Mouse (Mus musculus) adrenal gland (tissue): ENCODE measurements around the gene Rab4b.

ENCODE experiments used
- intact Hi-C: fragments of 180-260 bp; cut with DNase I; formaldehyde crosslinking; loops from one replicate; pipeline ENCODE4 v1.15.1; 2025

Rab4b gene

GRCm38 (mm10) chr7:27189271-27189931 lies 10.7 kb upstream of the Rab4b start:
- intact Hi-C loops = no loop called here

- intact Hi-C loops = no loop called here
Measured at GRCm38 (mm10) chr7:27185986-27186385, 7.3 kb upstream of the Rab4b start.

GRCm38 (mm10) chr7:27184964-27185363 lies 6.3 kb upstream of the Rab4b start:
- intact Hi-C loops = no loop called here

DNA sequence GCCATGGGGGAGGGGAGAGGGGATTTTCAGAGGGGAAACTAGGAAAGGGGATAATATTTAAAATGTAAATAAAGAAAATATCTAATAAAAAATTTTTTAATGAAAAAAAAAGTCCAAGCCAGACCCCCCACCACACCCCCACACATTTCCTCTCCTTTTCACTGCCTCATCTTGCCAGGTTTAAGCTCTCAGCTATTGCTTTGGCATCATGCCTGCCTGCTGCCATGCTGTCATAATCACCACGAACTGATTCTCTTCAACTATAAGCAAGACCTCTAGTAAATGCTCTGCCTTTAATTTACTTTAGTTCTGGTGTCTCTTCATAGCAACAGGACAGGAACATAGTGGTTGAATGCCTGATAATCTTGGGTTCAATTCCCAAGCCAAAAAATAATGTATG lies 3.8 kb upstream of the Rab4b start:
- intact Hi-C loops = no loop called here

DNA sequence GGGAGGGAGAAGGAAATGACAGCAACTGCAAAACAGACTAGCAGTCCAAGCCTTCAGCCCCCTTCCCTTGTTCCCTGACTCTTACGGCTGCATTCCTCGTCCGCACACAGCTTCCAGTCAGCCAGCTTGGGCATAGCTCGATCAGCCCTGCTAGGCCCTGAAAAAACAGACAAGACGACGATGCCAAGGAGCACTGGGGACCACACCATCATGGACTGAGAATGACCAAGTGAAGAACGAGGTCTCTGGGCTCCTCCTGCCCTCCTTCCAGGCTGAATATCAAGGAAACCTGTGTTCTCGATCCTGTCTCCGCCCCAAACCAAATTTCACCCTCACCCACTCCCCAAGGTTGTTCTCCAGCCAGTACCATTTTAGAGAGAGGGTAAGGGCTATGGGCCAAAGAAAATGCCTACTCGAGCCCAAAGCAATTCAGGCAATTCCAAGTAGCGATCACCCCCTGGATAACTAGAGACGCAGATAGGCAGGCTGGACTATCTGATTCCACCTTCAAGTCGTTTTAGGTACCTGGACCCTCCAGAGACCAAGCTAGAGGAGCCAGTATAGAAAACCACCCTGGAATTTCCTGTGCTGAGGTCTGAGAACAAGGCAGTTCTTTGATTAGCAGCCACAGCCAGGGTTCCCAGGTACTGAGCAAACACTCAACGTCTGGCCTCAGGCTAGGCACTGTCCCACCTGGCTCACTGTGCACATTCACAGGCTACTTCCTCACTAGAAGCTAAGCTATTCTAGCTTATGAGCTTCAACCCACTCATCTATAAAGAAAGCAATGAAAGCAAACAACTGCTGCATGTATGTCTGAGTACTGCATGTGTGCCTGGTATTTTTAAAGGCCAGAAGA lies 2.4 kb upstream of the Rab4b start, which contains the start of the genes Gm21983 and Mia:
Gene Gm21983, minus strand, starts transcription at position 250 of the 859 bp plus-strand sequence.
Gene Mia, minus strand, starts transcription at position 321 of the 859 bp plus-strand sequence.
- intact Hi-C loops = no loop called here

- intact Hi-C loops = no loop called here
Measured at GRCm38 (mm10) chr7:27180036-27180435, 1.3 kb upstream of the Rab4b start.

- intact Hi-C loops = loop anchor here (2.0 kb wide), 1 partner anchor 15 kb away; the partner anchor contains the start of gene BC024978
Measured at GRCm38 (mm10) chr7:27179217-27179918, 672 bp upstream of the Rab4b start.

- intact Hi-C loops = loop anchor here (2.0 kb wide), 1 partner anchor 17 kb away; the partner anchor contains the start of gene BC024978
Measured at GRCm38 (mm10) chr7:27177942-27178323, 763 bp downstream of the Rab4b start.

GRCm38 (mm10) chr7:27174896-27175295 lies 3.8 kb downstream of the Rab4b start:
- intact Hi-C loops = no loop called here

- intact Hi-C loops = no loop called here
Measured at GRCm38 (mm10) chr7:27174496-27174895, 4.2 kb downstream of the Rab4b start.

DNA sequence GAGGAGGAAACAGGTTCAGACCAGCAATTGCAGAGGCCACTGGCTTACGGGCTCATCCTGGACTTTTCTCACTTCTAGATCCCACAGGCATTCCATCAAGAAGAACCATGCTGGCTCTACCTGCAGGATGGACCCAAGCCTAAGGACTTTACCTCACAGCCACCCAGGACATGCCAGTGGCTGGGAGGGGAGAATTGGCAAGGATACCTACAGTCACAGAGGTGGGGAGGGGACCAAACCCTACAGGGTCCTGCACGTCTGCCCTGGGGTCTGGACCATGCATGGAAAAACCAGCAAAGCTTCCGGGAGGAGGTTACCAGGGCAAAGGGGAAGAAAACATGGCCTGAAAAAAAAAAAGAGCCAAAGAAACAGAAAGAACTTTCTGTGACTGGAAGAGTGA lies 7.7 kb downstream of the Rab4b start:
- intact Hi-C loops = no loop called here

GRCm38 (mm10) chr7:27168371-27168770 lies 10.3 kb downstream of the Rab4b start:
- intact Hi-C loops = loop anchor here (5.0 kb wide), 1 partner anchor 59 kb away; the partner anchor contains the start of gene Itpkc

DNA sequence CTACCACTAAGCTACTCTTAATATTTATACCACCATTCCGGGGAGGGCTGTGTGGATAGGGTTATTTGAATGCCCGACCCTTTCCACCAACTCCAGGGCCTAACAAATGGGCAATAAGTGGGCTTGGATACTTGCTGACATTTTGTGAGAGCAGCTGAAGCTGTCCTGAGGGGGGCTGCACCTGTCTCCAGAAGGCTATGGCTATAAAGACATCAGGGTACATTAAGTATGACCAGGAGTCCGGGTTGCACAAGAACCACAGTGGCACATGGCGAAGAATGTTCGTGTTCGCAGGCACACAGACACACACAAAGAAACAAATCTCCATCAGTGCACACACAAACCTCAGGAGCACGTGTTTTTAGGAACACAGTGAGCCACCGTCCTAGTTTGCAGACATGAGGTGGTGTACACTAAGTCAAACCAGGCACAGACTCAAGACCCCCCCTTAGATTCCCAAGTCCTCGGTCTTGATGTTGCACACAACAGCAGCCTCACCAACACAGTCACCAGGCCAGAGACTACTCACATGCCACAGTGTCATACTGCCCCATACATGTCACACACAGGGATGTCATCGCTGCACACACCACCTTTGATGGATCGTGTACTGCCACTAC lies 11.1 kb downstream of the Rab4b start:
- intact Hi-C loops = loop anchor here (5.0 kb wide), 1 partner anchor 60 kb away; the partner anchor contains the start of gene Itpkc

DNA sequence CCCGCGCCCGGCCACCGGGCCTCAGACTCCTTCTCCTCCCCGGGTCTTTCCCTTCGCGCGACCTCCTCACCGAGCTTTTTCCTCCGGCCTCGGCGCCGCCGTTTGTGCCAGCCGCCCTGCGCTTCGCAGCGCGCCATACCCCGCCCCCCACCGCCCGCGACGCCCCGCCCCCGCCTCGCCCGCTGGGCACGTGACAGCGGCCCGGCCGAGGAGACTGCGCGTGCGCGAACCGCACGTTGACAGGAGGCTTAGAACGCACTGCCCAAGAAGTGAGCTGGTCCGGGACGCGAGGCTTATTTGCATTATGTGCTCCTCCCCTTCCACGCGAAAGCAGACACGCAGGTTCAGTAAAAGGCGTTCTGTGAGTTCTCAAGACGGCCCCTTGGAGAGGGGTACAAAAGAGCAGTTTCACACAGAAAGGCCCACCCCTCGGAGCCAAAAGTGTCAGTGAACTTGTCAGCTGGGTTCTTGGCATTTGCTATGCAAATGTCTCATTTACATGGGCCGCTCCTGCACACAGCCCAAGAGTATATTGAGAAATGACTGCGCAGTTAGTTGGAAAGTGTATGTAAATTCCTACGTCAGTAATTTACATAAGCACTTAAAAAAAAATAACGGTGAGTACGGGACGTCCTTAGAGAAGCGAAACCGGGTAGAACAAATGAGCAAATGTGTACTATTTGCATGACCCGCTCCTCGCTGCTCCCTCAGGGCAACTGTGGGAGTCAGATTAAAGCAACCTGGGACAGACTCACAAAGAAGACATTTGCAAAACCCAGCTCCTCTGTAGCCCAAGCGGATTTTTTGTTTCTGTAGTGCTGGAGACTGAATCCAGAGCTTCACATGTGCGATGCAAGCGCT lies 11.9 kb downstream of the Rab4b start, which contains the start of gene Egln2:
Gene Egln2, minus strand, starts transcription at position 189 of the 861 bp plus-strand sequence.
- intact Hi-C loops = loop anchor here (5.0 kb wide), 1 partner anchor 60 kb away; the partner anchor contains the start of gene Itpkc

GRCm38 (mm10) chr7:27166229-27166613 lies 12.5 kb downstream of the Rab4b start:
- intact Hi-C loops = loop anchor here (5.0 kb wide), 1 partner anchor 61 kb away; the partner anchor contains the start of gene Itpkc

- intact Hi-C loops = loop anchor here (5.0 kb wide), 1 partner anchor 62 kb away; the partner anchor contains the start of gene Itpkc
Measured at GRCm38 (mm10) chr7:27165696-27166095, 13.0 kb downstream of the Rab4b start.

DNA sequence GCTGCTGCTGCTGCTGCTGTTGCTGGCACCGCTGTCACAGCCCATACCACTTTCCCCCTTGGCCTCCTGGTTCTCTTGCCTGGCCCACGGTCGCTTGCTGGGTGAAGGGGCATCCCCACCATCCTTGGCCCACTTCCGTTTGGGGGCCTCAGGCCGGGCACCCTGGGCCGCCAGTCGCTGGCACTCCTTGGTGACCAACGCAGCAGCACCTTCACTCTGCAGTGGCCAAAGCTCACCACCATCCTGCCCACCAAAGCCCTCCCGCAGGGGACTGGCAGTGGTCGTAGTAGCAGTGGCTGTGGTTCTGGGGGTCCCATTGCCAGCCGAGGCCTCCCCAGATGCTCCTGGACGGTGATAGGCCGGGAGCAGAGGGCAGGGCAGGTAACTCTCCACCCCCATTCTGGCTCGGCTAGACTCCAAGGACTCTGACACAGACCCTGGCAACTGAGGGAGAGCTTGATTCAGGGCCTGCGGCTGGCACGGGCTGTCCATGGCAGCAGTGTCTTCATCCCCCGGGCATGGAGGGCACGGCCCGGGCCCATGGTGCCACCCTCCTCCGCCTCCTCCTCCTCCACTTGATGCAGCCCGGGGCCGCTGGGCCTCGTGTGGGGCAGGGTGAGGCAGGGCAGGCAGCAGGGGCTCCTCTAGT lies 13.6 kb downstream of the Rab4b start:
- intact Hi-C loops = loop anchor here (5.0 kb wide), 1 partner anchor 62 kb away; the partner anchor contains the start of gene Itpkc

DNA sequence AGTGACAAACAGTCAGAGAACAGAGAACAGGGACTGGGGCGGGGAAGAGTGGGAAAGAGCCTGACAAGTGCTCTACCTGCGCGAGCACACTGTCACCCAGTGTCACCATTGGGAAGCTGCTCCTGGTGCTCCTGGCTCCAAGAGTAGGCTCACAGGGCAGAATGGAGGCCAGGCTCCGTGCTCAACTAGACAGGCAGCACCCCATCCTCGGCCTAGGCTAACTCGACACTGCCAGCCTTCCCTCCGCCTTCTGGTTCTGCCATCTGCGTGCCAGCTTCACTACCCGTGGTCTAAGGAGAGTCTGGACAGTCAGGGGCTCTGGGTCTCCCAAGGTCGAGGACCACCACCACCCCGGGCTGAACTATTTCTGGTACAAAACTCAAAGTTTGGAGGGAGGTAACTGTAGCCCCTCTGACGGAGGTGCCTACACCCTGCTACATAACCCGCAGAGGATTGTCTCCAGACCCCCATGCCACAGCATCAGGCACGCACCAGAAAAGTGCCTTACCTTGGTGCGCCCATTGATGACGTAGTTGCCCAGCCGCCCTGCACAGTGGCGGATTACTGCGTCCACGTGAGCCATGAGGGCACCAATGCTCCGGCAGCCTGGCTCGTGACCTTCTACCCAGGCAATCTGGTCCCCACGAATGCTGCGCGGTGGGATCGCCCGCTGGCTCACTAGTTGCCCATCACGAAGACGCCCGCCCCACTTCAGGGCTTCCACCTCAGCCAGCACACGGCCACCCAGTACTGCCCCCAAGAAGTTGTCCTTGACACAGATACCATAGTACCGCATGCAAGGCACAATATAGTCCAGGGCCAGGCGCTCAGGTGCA lies 14.4 kb downstream of the Rab4b start:
- intact Hi-C loops = no loop called here
